Mouse (Mus musculus) kidney, postnatal 0 days (tissue): ENCODE measurements around the gene Gimap1. TPM values are rescaled to one million over a fixed set of nuclear protein-coding genes. Genes with fewer than 3 reads are reported as not detected.

Experiments
- ATAC-seq: fragments of 200-750 bp; cut with Nextera tagmentation; replicated peaks from 2 replicates; pipeline ENCODE4 v1.8.0; 2017; ENCODE audit warnings: low read depth, moderate number of reproducible peaks, moderate TSS enrichment, moderate library complexity; ENCODE audit not compliant: low FRiP score
- DNase-seq: peaks from one replicate; pipeline ENCODE4 v3.0.0-alpha.2; 2016; ENCODE audit warnings: low spot score
- H3K27ac ChIP-seq: fragments of 300-500 bp; sonication (generic); 2 replicates; pipeline ENCODE4 v1.5.1; 2014; ENCODE audit warnings: mild to moderate bottlenecking
- H3K27me3 ChIP-seq: fragments of 300-500 bp; sonication (generic); 2 replicates; pipeline ENCODE4 v1.6.1; 2014; ENCODE audit warnings: low read length, mixed read lengths; ENCODE audit not compliant: insufficient read depth
- H3K36me3 ChIP-seq: fragments of 300-500 bp; sonication (generic); 2 replicates; pipeline ENCODE4 v1.6.1; 2014; ENCODE audit warnings: low read length, mixed read lengths; ENCODE audit not compliant: insufficient read depth
- H3K4me1 ChIP-seq: fragments of 300-500 bp; sonication (generic); replicated peaks from 2 replicates; pipeline ENCODE4 v1.6.1; 2014; ENCODE audit warnings: antibody characterized with exemption, low read length, mixed read lengths; ENCODE audit not compliant: insufficient read depth
- H3K4me2 ChIP-seq: fragments of 300-500 bp; sonication (generic); 2 replicates; pipeline ENCODE4 v1.6.1; 2014; ENCODE audit warnings: mild to moderate bottlenecking, low read length, moderate library complexity, mixed read lengths
- H3K4me3 ChIP-seq: fragments of 300-500 bp; sonication (generic); replicated peaks from 2 replicates; pipeline ENCODE4 v1.5.1; 2014; ENCODE audit warnings: low read depth, low read length
- H3K9ac ChIP-seq: fragments of 300-500 bp; sonication (generic); 2 replicates; pipeline ENCODE4 v1.6.1; 2014; ENCODE audit warnings: low read depth, low read length
- H3K9me3 ChIP-seq: fragments of 300-500 bp; sonication (generic); replicated peaks from 2 replicates; pipeline ENCODE4 v1.6.1; 2016; ENCODE audit warnings: low read length, inconsistent platforms, mixed read lengths
- CTCF ChIP-seq: IDR thresholded peaks from 2 replicates; pipeline ENCODE4 v1.5.1; 2016; ENCODE audit warnings: antibody characterized with exemption, low read depth, mild to moderate bottlenecking, moderate library complexity
- WGBS: fragments of 180-500 bp; shearing (Covaris S2); extraction: QIAGEN DNeasy Blood & Tissue Kit; methylation state at CpG from one replicate; pipeline ENCODE4 v1.1.7; 2014; 5-methylcytosine and 5-hydroxymethylcytosine counted together
- polyA plus RNA-seq: library from polyadenylated mRNA; unstranded; fragments of >200 nt; fragmentation: Nextera tagmentation; extraction: Ambion mirVana; gene quantifications from 2 replicates; pipeline ENCODE4 v1.2.1, GENCODE M21; 2015

Gimap1 gene
- polyA plus RNA-seq, 1 experiment from 2014 or later: 26.8 TPM

- Histone ChIP-seq H3K4me1 (no peaks in the 10 kb centered on the region; the same call in 1 of the 2 replicates), H3K9me3 (no peaks in the 10 kb centered on the region), H3K9ac (no peak overlapping the region), H3K27me3 (no peaks in the 10 kb centered on the region), H3K27ac (no peak overlapping the region), H3K36me3 (no peaks in the 10 kb centered on the region), H3K4me3 (no peak overlapping the region), H3K4me2 (no peak overlapping the region)
- TF ChIP-seq CTCF: no peak
- 83% methylated on average over 2 of the region's 2 CpGs for WGBS
- ATAC-seq: no peak
- no peak for DNase-seq
Observed at GRCm38 (mm10) chr6:48737053-48737452, 1.8 kb upstream of the Gimap1 start.

- Histone ChIP-seq H3K4me2 (no peak overlapping the region), H3K9ac (no peak overlapping the region), H3K27me3 (no peaks in the 10 kb centered on the region), H3K9me3 (no peaks in the 10 kb centered on the region), H3K36me3 (no peaks in the 10 kb centered on the region), H3K4me3 (no peak overlapping the region), H3K27ac (no peak overlapping the region), H3K4me1 (no peaks in the 10 kb centered on the region; the same call in 1 of the 2 replicates)
- DNase-seq (no peak), ATAC-seq (no peak)
- whole genome bisulfite sequencing: 94% methylated on average over 5 of the region's 5 CpGs
- TF ChIP-seq CTCF: no peak
Observed at GRCm38 (mm10) chr6:48737688-48738087, 1.2 kb upstream of the Gimap1 start.

GRCm38 (mm10) chr6:48739780-48740055 lies 864 bp downstream of the Gimap1 start:
- no peaks in the 10 kb centered on the region for H3K27me3 ChIP-seq
- TF ChIP-seq CTCF: no peak
- no peak overlapping the region for H3K9ac ChIP-seq
- ATAC-seq (no peak), DNase-seq (no peak)
- peaks cover 4% of the 10 kb centered on the region; the same call in 1 of the 2 replicates for H3K4me1 ChIP-seq
- 84% methylated on average over 3 of the region's 3 CpGs for WGBS
- H3K36me3 ChIP-seq: no peaks in the 10 kb centered on the region
- no peaks in the 10 kb centered on the region for H3K9me3 ChIP-seq
- H3K27ac ChIP-seq: peak overlapping the region; percentile 6; the same call in 1 of the 2 replicates
- H3K4me2 ChIP-seq: peak overlapping the region; percentile 41
- peak overlapping the region; percentile 8; the same call in 1 of the 2 replicates for H3K4me3 ChIP-seq

GRCm38 (mm10) chr6:48740501-48741169 lies 1.8 kb downstream of the Gimap1 start:
- no peaks in the 10 kb centered on the region for H3K9me3 ChIP-seq
- peak overlapping the region; percentile 70 for H3K27ac ChIP-seq
- ATAC-seq (no peak), DNase-seq (no peak)
- no peaks in the 10 kb centered on the region for H3K36me3 ChIP-seq
- no peak overlapping the region for H3K9ac ChIP-seq
- H3K27me3 ChIP-seq: no peaks in the 10 kb centered on the region
- 64% methylated on average over 3 of the region's 3 CpGs for WGBS
- peaks cover 4% of the 10 kb centered on the region; the same call in 1 of the 2 replicates for H3K4me1 ChIP-seq
- H3K4me2 ChIP-seq: peak overlapping the region; percentile 41
- H3K4me3 ChIP-seq: no peak overlapping the region
- TF ChIP-seq CTCF: no peak

GRCm38 (mm10) chr6:48741273-48741672 lies 2.4 kb downstream of the Gimap1 start:
- peaks cover 4% of the 10 kb centered on the region; the same call in 1 of the 2 replicates for H3K4me1 ChIP-seq
- no peaks in the 10 kb centered on the region for H3K27me3 ChIP-seq
- peak overlapping the region; percentile 70 for H3K27ac ChIP-seq
- TF ChIP-seq CTCF: no peak
- no peaks in the 10 kb centered on the region for H3K36me3 ChIP-seq
- ATAC-seq (no peak), DNase-seq (no peak)
- WGBS: 31% methylated on average over 3 of the region's 3 CpGs
- no peak overlapping the region for H3K4me3 ChIP-seq
- peak overlapping the region; percentile 25; the same call in 1 of the 2 replicates for H3K4me2 ChIP-seq
- no peak overlapping the region for H3K9ac ChIP-seq
- H3K9me3 ChIP-seq: no peaks in the 10 kb centered on the region

- H3K9me3 ChIP-seq: no peaks in the 10 kb centered on the region
- WGBS: 12% methylated on average over 9 of the region's 9 CpGs
- no peak overlapping the region for H3K4me3 ChIP-seq
- no peak overlapping the region for H3K9ac ChIP-seq
- no peaks in the 10 kb centered on the region for H3K36me3 ChIP-seq
- ATAC-seq (peak; percentile 56; the same call in 1 of the 2 replicates), DNase-seq (no peak)
- no peak for TF ChIP-seq CTCF
- H3K4me2 ChIP-seq: peak overlapping the region; percentile 87
- peaks cover 4% of the 10 kb centered on the region; the same call in 1 of the 2 replicates for H3K4me1 ChIP-seq
- H3K27me3 ChIP-seq: no peaks in the 10 kb centered on the region
- peak overlapping the region; percentile 70 for H3K27ac ChIP-seq
Observed at GRCm38 (mm10) chr6:48741711-48742206, 2.9 kb downstream of the Gimap1 start.
